ENCODE assay signal across 17 mouse cellular contexts in the genomic region with DNA sequence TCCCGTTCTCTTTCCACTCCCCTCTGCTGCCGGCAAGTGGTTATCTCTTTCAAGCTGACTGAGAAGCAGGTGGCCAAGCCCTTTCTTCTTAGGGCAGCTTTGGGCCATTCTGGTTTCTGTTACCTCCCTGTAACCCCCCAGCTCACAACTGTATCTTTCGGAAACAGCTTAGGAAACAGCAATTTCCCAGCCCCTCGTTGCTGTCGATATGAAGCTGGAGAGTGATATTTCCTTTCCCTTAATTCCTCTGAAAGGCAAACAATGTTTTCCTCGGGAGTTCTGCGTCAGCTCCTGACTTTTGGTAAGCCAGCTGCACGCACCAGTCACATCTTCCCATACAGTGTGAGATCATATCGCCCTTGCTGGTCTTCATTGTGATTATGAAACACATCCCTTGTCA.
DNase-seq lines count a peak whose midpoint lies in the region; ATAC-seq and TF ChIP-seq lines count a peak whose summit lies in the region.
"Had no signal": no experiment of that assay in that cellular context is flagged by ENCODE, and none has a peak within 500 bp of the region (broad histone marks: within the 10 kb centered on the region; RNA-seq: fewer than 3 reads in every experiment).

No protein-coding gene starts in this region.

- no peaks in the 10 kb centered on the region for H3K9me3 ChIP-seq in heart, embryonic 10.5 days
- no peaks in the 10 kb centered on the region for H3K9me3 ChIP-seq in lung, embryonic 14.5 days (ENCODE audit: low read depth, low read length)
- no peaks in the 10 kb centered on the region for H3K9me3 ChIP-seq in intestine, postnatal 0 days (ENCODE audit: control insufficient read depth)
- H3K9me3 ChIP-seq: embryonic facial prominence, embryonic 12.5 days; forebrain, embryonic 10.5 days; liver, embryonic 15.5 days; midbrain, embryonic 13.5 days had no signal

- ATAC-seq in lung, embryonic 14.5 days (ENCODE audit: insufficient read depth), result no peak
- no peak for ATAC-seq in intestine, postnatal 0 days
- ATAC-seq: inflammation-experienced regulatory T-cells, adult 6 months; midbrain, embryonic 13.5 days had no signal

- no peak overlapping the region for H3K9ac ChIP-seq in lung, embryonic 14.5 days
- no peak overlapping the region for H3K9ac ChIP-seq in intestine, postnatal 0 days (ENCODE audit: low read depth, low read length)
- H3K9ac ChIP-seq: embryonic facial prominence, embryonic 12.5 days; liver, embryonic 15.5 days; midbrain, embryonic 13.5 days had no signal

- no peak for TF ChIP-seq CTCF in lung, embryonic 14.5 days (IDR thresholded peaks at IDR 0.05; ENCODE audit: low read depth)
- no peak for TF ChIP-seq CTCF in lung, adult 2 months (IDR thresholded peaks at IDR 0.05; ENCODE audit: insufficient read depth, low read length)
- no peak for TF ChIP-seq CTCF in intestine, postnatal 0 days (IDR thresholded peaks at IDR 0.05; ENCODE audit: low read depth)

- H3K4me2 ChIP-seq in lung, embryonic 14.5 days, result no peak overlapping the region
- no peak overlapping the region for H3K4me2 ChIP-seq in intestine, postnatal 0 days (replicated peaks; ENCODE audit: low read depth)
- H3K4me2 ChIP-seq: embryonic facial prominence, embryonic 12.5 days; liver, embryonic 15.5 days; midbrain, embryonic 13.5 days had no signal

- peak; percentile 16 to 44 for DNase-seq in heart, adult 18-20 months
- no peak for DNase-seq in heart, embryonic 10.5 days (ENCODE audit: low spot score)
- peak; percentile 51 for DNase-seq in lung, embryonic 14.5 days
- no peak for DNase-seq in lung, adult 2 months
- DNase-seq in kidney, postnatal 14 days, result peak; percentile 30
- DNase-seq in left cerebral cortex, postnatal 4 days, result no peak
- no peak for DNase-seq in urinary bladder, adult 2 months (ENCODE audit: low spot score)
- DNase-seq: adrenal gland, postnatal 10 days; cerebellum, postnatal 25 days; right cerebral cortex, postnatal 14 days; thymus, adult 18-20 months had no signal

- 39% methylated on average over 9 of the region's 9 CpGs for WGBS in heart, embryonic 10.5 days
- 39% methylated on average over 9 of the region's 9 CpGs for WGBS in lung, embryonic 14.5 days
- 40% methylated on average over 9 of the region's 9 CpGs for WGBS in lung, adult 2 months
- 48% methylated on average over 9 of the region's 9 CpGs for WGBS in intestine, postnatal 0 days

- no peak overlapping the region for H3K4me3 ChIP-seq in heart, embryonic 10.5 days
- no peak overlapping the region for H3K4me3 ChIP-seq in lung, embryonic 14.5 days (ENCODE audit: low read depth, low read length)
- H3K4me3 ChIP-seq in lung, adult 2 months (replicated peaks; ENCODE audit: extremely low read depth, low read depth, low read length), result no peak overlapping the region
- H3K4me3 ChIP-seq in intestine, postnatal 0 days (ENCODE audit: low read depth, low read length), result no peak overlapping the region
- H3K4me3 ChIP-seq: embryonic facial prominence, embryonic 12.5 days; forebrain, embryonic 10.5 days; liver, embryonic 15.5 days; midbrain, embryonic 13.5 days had no signal

- intact Hi-C loops in left cerebral cortex, postnatal 4 days (cut with DNase I), result no loop called here

- H3K27me3 ChIP-seq in heart, embryonic 10.5 days (ENCODE audit: insufficient read depth, poor library complexity, severe bottlenecking), result no peaks in the 10 kb centered on the region
- no peaks in the 10 kb centered on the region for H3K27me3 ChIP-seq in lung, embryonic 14.5 days (ENCODE audit: insufficient read depth, low read length)
- no peaks in the 10 kb centered on the region for H3K27me3 ChIP-seq in intestine, postnatal 0 days (replicated peaks; ENCODE audit: control insufficient read depth, insufficient read depth, low read length)
- H3K27me3 ChIP-seq: embryonic facial prominence, embryonic 12.5 days; liver, embryonic 15.5 days; midbrain, embryonic 13.5 days had no signal

- no peaks in the 10 kb centered on the region for H3K36me3 ChIP-seq in heart, embryonic 10.5 days
- H3K36me3 ChIP-seq in lung, embryonic 14.5 days (ENCODE audit: insufficient read depth), result no peaks in the 10 kb centered on the region
- no peaks in the 10 kb centered on the region for H3K36me3 ChIP-seq in intestine, postnatal 0 days (ENCODE audit: control insufficient read depth, insufficient read depth)
- H3K36me3 ChIP-seq: embryonic facial prominence, embryonic 12.5 days; forebrain, embryonic 10.5 days; liver, embryonic 15.5 days; midbrain, embryonic 13.5 days had no signal

- TF ChIP-seq POLR2A in lung, adult 2 months (IDR thresholded peaks at IDR 0.05; ENCODE audit: borderline replicate concordance, extremely low read depth, low read depth, low read length), result no peak

- 0 out of 2 replicates have a peak, but pooled peaks cover 4% of the 10 kb centered on the region for H3K4me1 ChIP-seq in heart, embryonic 10.5 days
- H3K4me1 ChIP-seq in lung, embryonic 14.5 days (ENCODE audit: insufficient read depth), result no peaks in the 10 kb centered on the region
- H3K4me1 ChIP-seq in lung, adult 2 months (ENCODE audit: control insufficient read depth, insufficient read depth, low read length), result peaks cover 5% of the 10 kb centered on the region
- H3K4me1 ChIP-seq in intestine, postnatal 0 days (replicated peaks; ENCODE audit: control insufficient read depth, insufficient read depth, low read length), result no peaks in the 10 kb centered on the region
- H3K4me1 ChIP-seq: embryonic facial prominence, embryonic 12.5 days; liver, embryonic 15.5 days; midbrain, embryonic 13.5 days had no signal

- H3K27ac ChIP-seq in heart, embryonic 10.5 days, result no peak overlapping the region
- no peak overlapping the region for H3K27ac ChIP-seq in lung, embryonic 14.5 days (ENCODE audit: low read depth)
- no peak overlapping the region for H3K27ac ChIP-seq in intestine, postnatal 0 days (ENCODE audit: low read depth, low read length)
- H3K27ac ChIP-seq: embryonic facial prominence, embryonic 12.5 days; forebrain, embryonic 10.5 days; liver, embryonic 15.5 days; midbrain, embryonic 13.5 days had no signal

Comparison
In these comparisons a context has a peak if more than half of its experiments do, and no peak if none do; other contexts are left out.
1. DNase-seq: peak in heart, adult 18-20 months (2 of 2), lung, embryonic 14.5 days (single experiment) and kidney, postnatal 14 days (single experiment); none in heart, embryonic 10.5 days (single experiment), lung, adult 2 months (single experiment), left cerebral cortex, postnatal 4 days (single experiment) and urinary bladder, adult 2 months (single experiment).